Mouse (Mus musculus) lung, postnatal 0 days (tissue): ENCODE measurements around the gene Pdcd7. TPM values are rescaled to one million over a fixed set of nuclear protein-coding genes. Genes with fewer than 3 reads are reported as not detected.

Experiments
- ATAC-seq: fragments of 200-750 bp; cut with Nextera tagmentation; 2 replicates; pipeline ENCODE4 v1.8.0; 2017; ENCODE audit warnings: moderate library complexity
- DNase-seq: peaks from one replicate; pipeline ENCODE4 v3.0.0-alpha.2; 2016; ENCODE audit warnings: low spot score
- H3K27ac ChIP-seq: fragments of 300-500 bp; sonication (generic); 2 replicates; pipeline ENCODE4 v1.5.1; 2014; ENCODE audit warnings: antibody characterized with exemption, mild to moderate bottlenecking, low read length, mixed read lengths
- H3K27me3 ChIP-seq: fragments of 300-500 bp; sonication (generic); replicated peaks from 2 replicates; pipeline ENCODE4 v1.6.1; 2014; ENCODE audit warnings: low read length, mixed read lengths; ENCODE audit not compliant: insufficient read depth
- H3K36me3 ChIP-seq: fragments of 300-500 bp; sonication (generic); 2 replicates; pipeline ENCODE4 v1.6.1; 2014; ENCODE audit warnings: low read length, mixed read lengths; ENCODE audit not compliant: insufficient read depth
- H3K4me1 ChIP-seq: fragments of 300-500 bp; sonication (generic); 2 replicates; pipeline ENCODE4 v1.6.1; 2014; ENCODE audit warnings: antibody characterized with exemption, low read depth, low read length, mixed read lengths; ENCODE audit not compliant: insufficient read depth
- H3K4me2 ChIP-seq: fragments of 300-500 bp; sonication (generic); replicated peaks from 2 replicates; pipeline ENCODE4 v1.6.1; 2014; ENCODE audit warnings: low read depth, mild to moderate bottlenecking, low read length, moderate library complexity, mixed read lengths
- H3K4me3 ChIP-seq: fragments of 300-500 bp; sonication (generic); 2 replicates; pipeline ENCODE4 v1.5.1; 2014; ENCODE audit warnings: low read depth, low read length
- H3K9ac ChIP-seq: fragments of 300-500 bp; sonication (generic); replicated peaks from 2 replicates; pipeline ENCODE4 v1.6.1; 2014; ENCODE audit warnings: low read depth, mild to moderate bottlenecking
- H3K9me3 ChIP-seq: fragments of 300-500 bp; sonication (generic); 2 replicates; pipeline ENCODE4 v1.6.1; 2016; ENCODE audit warnings: low read length, mixed read lengths
- CTCF ChIP-seq: IDR thresholded peaks from 2 replicates; pipeline ENCODE4 v1.5.1; 2016; ENCODE audit warnings: antibody characterized with exemption, mild to moderate bottlenecking
- EP300 ChIP-seq: IDR thresholded peaks from 2 replicates; pipeline ENCODE4 v1.6.1; 2016; ENCODE audit warnings: antibody characterized with exemption, mild to moderate bottlenecking, control low read depth
- WGBS: fragments of 180-500 bp; shearing (Covaris S2); extraction: QIAGEN DNeasy Blood & Tissue Kit; methylation state at CpG from one replicate; pipeline ENCODE4 v1.1.7; 2014; 5-methylcytosine and 5-hydroxymethylcytosine counted together
- polyA plus RNA-seq: library from polyadenylated mRNA; unstranded; fragments of >200 nt; fragmentation: Nextera tagmentation; extraction: Ambion mirVana; gene quantifications from 2 replicates; pipeline ENCODE4 v1.2.1, GENCODE M21; 2015

Pdcd7 gene
- polyA plus RNA-seq, 1 experiment from 2014 or later, result 8.6 TPM

DNA sequence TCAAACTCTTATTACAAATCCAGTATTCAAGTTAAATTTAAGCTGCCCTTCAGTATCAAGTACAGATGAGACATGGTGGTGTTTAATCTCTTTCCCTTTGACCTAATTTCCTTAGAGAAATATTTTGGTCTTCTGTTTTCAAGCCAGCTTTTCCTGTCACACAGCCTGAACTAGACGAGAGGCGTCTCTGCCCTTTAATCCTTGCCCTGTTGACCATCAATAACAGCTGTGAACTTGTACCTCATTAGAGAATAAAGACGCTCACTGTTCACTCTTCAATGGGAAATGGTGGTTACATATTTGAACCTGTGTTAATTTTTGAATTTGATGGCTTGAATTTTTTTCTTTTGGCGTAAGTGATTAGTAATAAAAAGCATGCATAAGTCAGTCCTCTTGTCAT lies 41.6 kb upstream of the Pdcd7 start:
- no peak overlapping the region for H3K4me2 ChIP-seq
- 73% methylated on average over 4 of the region's 4 CpGs for WGBS
- TF ChIP-seq EP300 (no peak), CTCF (no peak)
- no peak overlapping the region for H3K4me3 ChIP-seq
- no peak overlapping the region for H3K9ac ChIP-seq
- H3K27me3 ChIP-seq, result no peaks in the 10 kb centered on the region
- ATAC-seq (no peak), DNase-seq (no peak)
- H3K9me3 ChIP-seq, result no peaks in the 10 kb centered on the region
- peaks cover 36% of the 10 kb centered on the region; the same call in 1 of the 2 replicates for H3K36me3 ChIP-seq
- H3K4me1 ChIP-seq, result no peaks in the 10 kb centered on the region
- no peak overlapping the region for H3K27ac ChIP-seq

DNA sequence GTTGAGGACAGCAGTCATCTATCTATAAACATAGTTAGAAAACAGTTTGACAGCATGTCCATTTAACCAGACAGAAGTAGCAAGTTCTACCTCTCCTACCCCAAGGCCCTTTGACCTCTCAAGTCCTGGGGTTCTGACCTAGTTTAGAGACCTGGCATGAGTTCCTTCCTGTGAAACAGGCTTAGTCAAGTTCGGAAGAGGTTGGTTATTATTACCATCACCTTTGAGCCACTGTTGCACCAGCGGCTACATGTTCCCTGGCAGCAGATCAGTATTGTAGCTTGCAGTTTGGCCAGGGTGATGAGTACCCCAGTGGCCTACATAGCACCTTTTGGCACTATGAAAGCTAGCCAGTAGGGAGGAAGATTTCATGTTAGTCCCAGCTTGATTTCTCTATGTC lies 39.2 kb upstream of the Pdcd7 start:
- WGBS, result 93% methylated on average over 2 of the region's 2 CpGs
- Histone ChIP-seq H3K9ac (no peak overlapping the region), H3K9me3 (no peaks in the 10 kb centered on the region), H3K36me3 (peaks cover 35% of the 10 kb centered on the region; the same call in 1 of the 2 replicates), H3K27me3 (no peaks in the 10 kb centered on the region), H3K4me2 (no peak overlapping the region), H3K4me3 (no peak overlapping the region), H3K4me1 (no peaks in the 10 kb centered on the region), H3K27ac (no peak overlapping the region)
- TF ChIP-seq EP300 (no peak), CTCF (no peak)
- ATAC-seq, result no peak
- no peak for DNase-seq

- no peak for DNase-seq
- peaks cover 37% of the 10 kb centered on the region for H3K36me3 ChIP-seq
- H3K9ac ChIP-seq, result no peak overlapping the region
- no peaks in the 10 kb centered on the region for H3K27me3 ChIP-seq
- H3K9me3 ChIP-seq, result no peaks in the 10 kb centered on the region
- H3K4me1 ChIP-seq, result no peaks in the 10 kb centered on the region
- no peak for ATAC-seq
- WGBS, result 76% methylated on average over 1 of the region's 1 CpGs
- no peak overlapping the region for H3K4me3 ChIP-seq
- TF ChIP-seq CTCF (no peak), EP300 (no peak)
- no peak overlapping the region for H3K27ac ChIP-seq
- no peak overlapping the region for H3K4me2 ChIP-seq
These were observed 37.9 kb upstream of the Pdcd7 start for GRCm38 (mm10) chr9:65308011-65308410.

DNA sequence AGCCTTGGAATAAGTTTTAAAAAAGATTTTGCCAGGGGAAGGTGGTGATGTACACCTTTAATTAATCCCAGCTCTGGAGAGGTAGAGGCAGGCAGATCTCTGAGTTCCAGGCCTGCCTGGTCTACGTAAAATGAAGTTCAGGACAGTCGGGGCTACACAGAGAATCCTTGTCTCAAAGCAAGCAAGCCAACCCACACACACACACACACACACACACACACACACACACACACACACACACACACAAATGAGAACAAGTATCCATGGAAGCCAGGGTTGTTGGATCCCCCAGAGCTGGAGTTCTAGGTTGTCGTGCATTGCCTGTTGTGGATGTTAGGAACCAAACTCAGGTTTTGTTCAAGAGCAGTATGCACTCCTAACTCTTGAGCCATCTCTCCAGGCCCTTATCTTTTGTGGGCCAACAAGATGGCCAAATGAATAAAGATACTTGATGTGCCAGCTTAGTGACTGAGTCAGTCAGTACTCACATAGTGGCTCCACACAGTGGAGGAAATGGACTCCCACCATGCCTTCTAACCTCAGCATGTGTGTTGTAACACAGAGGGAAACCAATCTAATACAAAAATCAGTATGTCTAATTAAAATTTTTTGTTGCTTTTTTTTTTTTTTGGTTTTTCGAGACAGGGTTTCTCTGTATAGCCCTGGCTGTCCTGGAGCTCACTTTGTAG lies 33.1 kb upstream of the Pdcd7 start:
- H3K4me3 ChIP-seq, result no peak overlapping the region
- H3K27ac ChIP-seq, result no peak overlapping the region
- H3K9ac ChIP-seq, result no peak overlapping the region
- no peaks in the 10 kb centered on the region for H3K4me1 ChIP-seq
- no peaks in the 10 kb centered on the region for H3K9me3 ChIP-seq
- peaks cover 31% of the 10 kb centered on the region for H3K36me3 ChIP-seq
- DNase-seq (no peak), ATAC-seq (no peak; the same call in 1 of the 2 replicates)
- no peaks in the 10 kb centered on the region for H3K27me3 ChIP-seq
- 96% methylated on average over 4 of the region's 4 CpGs for WGBS
- H3K4me2 ChIP-seq, result no peak overlapping the region
- TF ChIP-seq CTCF (no peak), EP300 (no peak)

DNA sequence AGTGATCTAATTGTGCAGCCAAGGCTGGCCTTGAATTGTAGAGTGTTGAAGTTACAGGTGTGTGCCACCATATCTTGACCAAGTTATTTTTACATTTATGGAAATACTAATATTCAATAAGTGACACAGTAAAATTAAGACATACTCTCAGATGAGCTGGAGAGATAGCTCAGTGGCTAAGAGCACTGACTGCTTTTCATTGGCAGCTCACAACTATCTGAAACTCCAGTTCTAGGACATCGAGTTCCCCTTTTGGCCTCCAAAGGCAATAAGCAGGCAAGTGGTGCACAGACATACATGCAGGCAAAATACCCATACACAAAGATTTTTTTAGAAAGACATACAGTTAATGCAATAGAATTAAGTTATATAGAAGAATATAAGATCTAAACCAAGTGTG lies 32.1 kb upstream of the Pdcd7 start:
- 97% methylated on average over 1 of the region's 1 CpGs for WGBS

GRCm38 (mm10) chr9:65322255-65322900 lies 23.5 kb upstream of the Pdcd7 start:
- H3K4me2 ChIP-seq, result no peak overlapping the region
- 65% methylated on average over 11 of the region's 11 CpGs for WGBS
- H3K4me3 ChIP-seq, result no peak overlapping the region
- H3K27ac ChIP-seq, result no peak overlapping the region
- H3K36me3 ChIP-seq, result peaks cover 30% of the 10 kb centered on the region
- TF ChIP-seq CTCF, result no peak
- TF ChIP-seq EP300, result no peak
- H3K4me1 ChIP-seq, result no peaks in the 10 kb centered on the region
- ATAC-seq (no peak), DNase-seq (peak; percentile 37)
- H3K9ac ChIP-seq, result no peak overlapping the region
- no peaks in the 10 kb centered on the region for H3K9me3 ChIP-seq
- no peaks in the 10 kb centered on the region for H3K27me3 ChIP-seq

More for the DNA sequence above, 32.1 kb upstream of the Pdcd7 start:
- Histone ChIP-seq H3K27ac (no peak overlapping the region), H3K4me1 (no peaks in the 10 kb centered on the region), H3K27me3 (no peaks in the 10 kb centered on the region), H3K36me3 (peaks cover 30% of the 10 kb centered on the region), H3K9me3 (no peaks in the 10 kb centered on the region), H3K4me3 (no peak overlapping the region), H3K9ac (no peak overlapping the region), H3K4me2 (no peak overlapping the region)
- ATAC-seq (no peak), DNase-seq (no peak)
- no peak for TF ChIP-seq CTCF
- TF ChIP-seq EP300, result no peak
